Mouse (Mus musculus) neural tube, embryonic 14.5 days (tissue): ENCODE results near the gene Mtrf1l. TPM values are rescaled to one million over a fixed set of nuclear protein-coding genes. Genes with fewer than 3 reads are reported as not detected.

Experiments used
- ATAC-seq: fragments of 200-750 bp; cut with Nextera tagmentation; 2 replicates; pipeline ENCODE4 v1.8.0; 2017; ENCODE audit warnings: low read depth, mild to moderate bottlenecking, moderate TSS enrichment, moderate library complexity
- H3K27ac ChIP-seq: fragments of 300-500 bp; sonication (generic); 2 replicates; pipeline ENCODE4 v1.5.1; 2014; ENCODE audit warnings: low read depth, mild to moderate bottlenecking, control low read depth, low read length, moderate library complexity, mixed read lengths
- H3K27me3 ChIP-seq: fragments of 300-500 bp; sonication (generic); 2 replicates; pipeline ENCODE4 v1.6.1; 2014; ENCODE audit warnings: low read length; ENCODE audit not compliant: control insufficient read depth, insufficient read depth
- H3K36me3 ChIP-seq: fragments of 300-500 bp; sonication (generic); 2 replicates; pipeline ENCODE4 v1.6.1; 2014; ENCODE audit warnings: low read length, mixed read lengths; ENCODE audit not compliant: control insufficient read depth, insufficient read depth
- H3K4me1 ChIP-seq: fragments of 300-500 bp; sonication (generic); 2 replicates; pipeline ENCODE4 v1.6.1; 2014; ENCODE audit warnings: low read length; ENCODE audit not compliant: control insufficient read depth, insufficient read depth
- H3K4me2 ChIP-seq: fragments of 300-500 bp; sonication (generic); 2 replicates; pipeline ENCODE4 v1.6.1; 2014; ENCODE audit warnings: mild to moderate bottlenecking, low read depth, low read length, control low read depth
- H3K4me3 ChIP-seq: fragments of 300-500 bp; sonication (generic); 2 replicates; pipeline ENCODE4 v1.5.1; 2014; ENCODE audit warnings: low read depth, low read length, control low read depth, mixed read lengths
- H3K9ac ChIP-seq: fragments of 300-500 bp; sonication (generic); replicated peaks from 2 replicates; pipeline ENCODE4 v1.6.1; 2014; ENCODE audit warnings: low read depth, mild to moderate bottlenecking, control low read depth, low read length, mixed read lengths
- H3K9me3 ChIP-seq: fragments of 300-500 bp; sonication (generic); 2 replicates; pipeline ENCODE4 v1.6.1; 2016; ENCODE audit warnings: low read length; ENCODE audit not compliant: control insufficient read depth
- WGBS: fragments of 180-500 bp; shearing (Covaris S2); extraction: QIAGEN DNeasy Blood & Tissue Kit; methylation state at CpG from one replicate; pipeline ENCODE4 v1.1.7; 2014; 5-methylcytosine and 5-hydroxymethylcytosine counted together
- polyA plus RNA-seq: library from polyadenylated mRNA; unstranded; fragments of >200 nt; fragmentation: Nextera tagmentation; extraction: Ambion mirVana; gene quantifications from 2 replicates; pipeline ENCODE4 v1.2.1, GENCODE M21; 2014

Mtrf1l gene
- polyA plus RNA-seq, 1 experiment from 2014 or later, result 13.1 TPM

DNA sequence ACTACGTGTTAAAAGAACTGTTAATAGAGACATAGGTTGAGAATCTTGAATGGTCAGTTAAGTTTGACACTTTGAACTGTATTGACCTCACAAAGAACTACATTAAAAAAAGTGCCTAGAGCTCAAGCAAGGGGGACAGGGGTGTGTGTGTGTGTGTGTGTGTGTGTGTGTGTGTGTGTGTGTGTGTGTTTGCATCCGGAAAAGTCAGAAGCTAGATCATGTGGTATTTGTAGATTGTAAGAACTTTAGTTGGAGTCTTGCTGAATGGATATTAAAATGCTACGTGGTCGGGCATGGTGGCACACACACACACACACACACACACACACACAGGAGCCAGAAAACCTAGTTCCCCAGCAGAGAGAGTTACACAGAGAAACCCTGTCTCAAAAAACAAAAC lies 16.7 kb downstream of the Mtrf1l start:
- H3K4me3 ChIP-seq, result no peak overlapping the region
- no peak overlapping the region for H3K4me2 ChIP-seq
- no peak overlapping the region for H3K9ac ChIP-seq
- ATAC-seq, result no peak
- WGBS, result 83% methylated on average over 4 of the region's 4 CpGs
- H3K27me3 ChIP-seq, result no peaks in the 10 kb centered on the region
- H3K36me3 ChIP-seq, result peaks cover 6% of the 10 kb centered on the region; the same call in 1 of the 2 replicates
- H3K4me1 ChIP-seq, result peaks cover 15% of the 10 kb centered on the region
- no peaks in the 10 kb centered on the region for H3K9me3 ChIP-seq
- H3K27ac ChIP-seq, result no peak overlapping the region

DNA sequence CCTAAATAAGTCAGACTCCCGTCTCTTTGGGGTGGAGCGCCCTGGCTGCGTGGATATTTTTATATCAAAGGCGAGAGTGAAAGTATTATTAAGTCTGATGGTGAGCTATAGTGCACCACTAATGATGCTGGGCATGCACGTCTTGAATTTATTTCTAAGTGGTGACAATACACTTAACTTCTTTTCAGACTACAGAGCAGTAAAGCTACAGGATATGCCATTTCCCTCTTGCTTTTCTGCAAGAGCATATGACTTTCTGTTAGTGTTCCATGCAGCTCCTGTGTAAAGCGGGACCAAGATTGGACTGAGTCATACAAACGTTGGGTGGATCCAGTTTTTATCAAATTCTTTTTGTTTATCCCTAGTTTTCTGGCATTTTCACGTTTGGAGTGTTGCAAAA lies 17.3 kb downstream of the Mtrf1l start:
- no peak for ATAC-seq
- H3K9me3 ChIP-seq, result no peaks in the 10 kb centered on the region
- 0 out of 2 replicates have a peak, but pooled peaks cover under 1% of the 10 kb centered on the region for H3K36me3 ChIP-seq
- peak overlapping the region; percentile 62 for H3K4me2 ChIP-seq
- peak overlapping the region; percentile 46 for H3K9ac ChIP-seq
- no peaks in the 10 kb centered on the region for H3K27me3 ChIP-seq
- H3K27ac ChIP-seq, result peak overlapping the region; percentile 85; the same call in 1 of the 2 replicates
- H3K4me3 ChIP-seq, result peak overlapping the region; percentile 50
- WGBS, result 22% methylated on average over 8 of the region's 8 CpGs
- peaks cover 15% of the 10 kb centered on the region for H3K4me1 ChIP-seq

DNA sequence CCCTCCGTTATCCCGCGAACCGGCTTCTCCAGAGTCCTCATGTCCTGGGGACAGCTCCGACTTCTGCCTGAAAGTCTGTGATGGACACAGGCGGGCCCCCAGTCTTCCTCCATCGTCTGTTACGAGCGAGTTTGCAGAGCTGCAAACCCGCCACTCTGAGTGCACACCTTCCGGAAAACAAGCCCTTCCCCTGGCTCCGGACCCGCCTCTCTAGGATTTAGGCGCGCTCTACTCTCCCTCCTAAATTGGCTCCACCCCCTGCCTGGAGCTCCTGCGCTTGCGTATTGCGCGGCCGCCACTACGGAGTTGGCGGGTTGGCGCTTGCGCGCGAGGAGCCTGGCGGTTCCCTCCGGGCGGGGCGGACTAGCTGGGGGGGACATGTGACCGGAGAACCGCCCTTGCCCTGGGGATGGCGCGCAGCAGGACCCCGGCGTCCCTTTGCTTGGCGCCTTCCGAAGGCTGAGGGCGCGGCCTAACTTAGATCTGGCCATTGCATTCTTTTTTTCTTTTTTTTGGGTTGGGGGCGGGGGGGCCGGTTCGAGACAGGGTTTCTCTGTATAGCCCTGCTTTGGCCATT lies 17.9 kb downstream of the Mtrf1l start:
- peak; percentile 95 for ATAC-seq
- H3K4me1 ChIP-seq, result peaks cover 15% of the 10 kb centered on the region
- H3K36me3 ChIP-seq, result 0 out of 2 replicates have a peak, but pooled peaks cover 3% of the 10 kb centered on the region
- H3K4me2 ChIP-seq, result peak overlapping the region; percentile 62
- WGBS, result under 1% methylated on average over 43 of the region's 43 CpGs
- H3K9ac ChIP-seq, result peak overlapping the region; percentile 46
- peak overlapping the region; percentile 50 for H3K4me3 ChIP-seq
- no peaks in the 10 kb centered on the region for H3K9me3 ChIP-seq
- no peaks in the 10 kb centered on the region for H3K27me3 ChIP-seq
- H3K27ac ChIP-seq, result peak overlapping the region; percentile 85

GRCm38 (mm10) chr10:5805243-5805730 lies 18.4 kb downstream of the Mtrf1l start, which contains the start of gene Fbxo5:
Fbxo5 (minus strand) TSS chr10:5805600.
- peak; percentile 98 for ATAC-seq
- WGBS, result under 1% methylated on average over 42 of the region's 42 CpGs
- Histone ChIP-seq H3K4me2 (peak within 1 kb of the TSS; percentile 96), H3K9me3 (no peaks in the 10 kb centered on the region), H3K27me3 (no peaks in the 10 kb centered on the region), H3K9ac (peak within 1 kb of the TSS; percentile 46), H3K27ac (peak within 1 kb of the TSS; percentile 85), H3K4me1 (peaks cover 15% of the 10 kb centered on the region), H3K4me3 (peak within 1 kb of the TSS; percentile 50), H3K36me3 (0 out of 2 replicates have a peak, but pooled peaks cover 3% of the 10 kb centered on the region)

DNA sequence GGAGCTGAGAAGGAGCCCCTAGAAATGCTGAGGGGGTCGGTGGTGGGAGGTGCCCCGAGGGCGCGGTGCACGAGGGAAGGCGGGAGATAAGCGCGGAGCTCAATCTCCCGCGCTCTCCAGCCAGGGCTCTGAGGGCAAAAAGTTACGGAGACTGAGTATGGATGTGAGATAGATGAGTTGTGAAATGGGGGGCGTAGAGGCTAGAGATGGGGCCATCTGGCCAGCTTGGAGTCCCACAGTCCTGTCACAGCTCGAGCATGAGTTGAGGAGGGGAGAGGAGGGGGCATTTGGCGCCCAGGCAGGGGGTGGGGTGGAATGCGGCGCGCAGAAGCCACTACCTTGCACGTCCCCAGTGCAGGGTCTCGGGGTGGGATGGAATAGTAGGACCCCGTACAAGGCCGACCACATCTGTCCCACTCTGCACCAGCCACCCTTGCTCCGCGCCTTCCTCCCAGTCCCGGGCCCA lies 19.0 kb downstream of the Mtrf1l start:
- no peaks in the 10 kb centered on the region for H3K9me3 ChIP-seq
- 0 out of 2 replicates have a peak, but pooled peaks cover 7% of the 10 kb centered on the region for H3K36me3 ChIP-seq
- H3K4me2 ChIP-seq, result peak overlapping the region; percentile 96
- H3K4me1 ChIP-seq, result peaks cover 15% of the 10 kb centered on the region
- no peaks in the 10 kb centered on the region for H3K27me3 ChIP-seq
- peak overlapping the region; percentile 50 for H3K4me3 ChIP-seq
- H3K9ac ChIP-seq, result peak overlapping the region; percentile 32; the same call in 1 of the 2 replicates
- H3K27ac ChIP-seq, result no peak overlapping the region
- WGBS, result under 1% methylated on average over 24 of the region's 24 CpGs
- ATAC-seq, result peak; percentile 42

DNA sequence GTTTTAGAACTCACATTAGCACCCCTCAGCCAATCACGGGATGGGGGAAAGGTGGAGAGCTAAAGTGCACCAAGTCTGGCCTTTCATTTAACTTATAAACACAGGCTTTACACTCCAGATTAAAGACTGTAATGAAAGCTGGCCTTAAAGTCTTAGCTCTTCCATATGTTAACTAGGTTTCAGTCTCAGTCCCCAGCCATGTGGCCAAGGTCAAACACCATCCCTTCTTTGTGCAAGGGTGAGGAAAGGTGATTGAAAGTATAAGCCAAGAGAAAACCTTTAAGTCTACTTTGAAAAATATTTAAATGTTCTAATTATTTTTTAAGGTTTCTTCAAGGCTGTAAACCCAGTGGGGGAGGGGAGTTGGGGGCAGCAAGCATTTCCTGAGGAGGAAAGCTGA lies 20.0 kb downstream of the Mtrf1l start:
- Histone ChIP-seq H3K9ac (0 out of 2 replicates have a peak overlapping the region, but pooled peaks have one; percentile 7), H3K4me2 (peak overlapping the region; percentile 33; the same call in 1 of the 2 replicates)
- 13% methylated on average over 1 of the region's 1 CpGs for WGBS

DNA sequence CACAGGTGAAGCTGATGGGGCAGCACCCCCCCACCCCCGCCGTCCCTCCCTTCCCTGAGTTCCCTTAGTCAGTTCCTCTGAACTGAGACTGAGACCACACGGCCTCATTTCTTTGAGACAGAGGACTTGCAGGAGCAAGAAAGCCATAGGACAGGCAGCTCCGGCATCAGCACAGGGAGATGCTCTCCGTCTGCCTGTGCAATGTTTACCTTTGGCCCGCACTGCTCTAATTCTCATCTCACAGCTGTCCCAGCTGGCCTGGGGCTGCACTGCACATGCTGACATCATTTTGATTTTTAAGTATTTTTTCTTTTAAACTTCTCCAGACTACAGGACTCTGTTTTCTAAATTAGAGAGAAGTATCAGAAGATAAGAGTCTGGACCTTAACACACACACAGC lies 20.8 kb downstream of the Mtrf1l start:
- Histone ChIP-seq H3K27ac (no peak overlapping the region), H3K4me3 (no peak overlapping the region), H3K27me3 (no peaks in the 10 kb centered on the region), H3K9ac (0 out of 2 replicates have a peak overlapping the region, but pooled peaks have one; percentile 16), H3K9me3 (no peaks in the 10 kb centered on the region), H3K4me1 (peaks cover 15% of the 10 kb centered on the region), H3K4me2 (peak overlapping the region; percentile 20; the same call in 1 of the 2 replicates), H3K36me3 (0 out of 2 replicates have a peak, but pooled peaks cover 8% of the 10 kb centered on the region)
- WGBS, result 43% methylated on average over 6 of the region's 6 CpGs
- ATAC-seq, result no peak

More for the DNA sequence above, 20.0 kb downstream of the Mtrf1l start:
- no peaks in the 10 kb centered on the region for H3K9me3 ChIP-seq
- no peaks in the 10 kb centered on the region for H3K27me3 ChIP-seq
- peak overlapping the region; percentile 9; the same call in 1 of the 2 replicates for H3K4me3 ChIP-seq
- no peak for ATAC-seq
- 0 out of 2 replicates have a peak, but pooled peaks cover 8% of the 10 kb centered on the region for H3K36me3 ChIP-seq
- peaks cover 15% of the 10 kb centered on the region for H3K4me1 ChIP-seq
- H3K27ac ChIP-seq, result no peak overlapping the region

DNA sequence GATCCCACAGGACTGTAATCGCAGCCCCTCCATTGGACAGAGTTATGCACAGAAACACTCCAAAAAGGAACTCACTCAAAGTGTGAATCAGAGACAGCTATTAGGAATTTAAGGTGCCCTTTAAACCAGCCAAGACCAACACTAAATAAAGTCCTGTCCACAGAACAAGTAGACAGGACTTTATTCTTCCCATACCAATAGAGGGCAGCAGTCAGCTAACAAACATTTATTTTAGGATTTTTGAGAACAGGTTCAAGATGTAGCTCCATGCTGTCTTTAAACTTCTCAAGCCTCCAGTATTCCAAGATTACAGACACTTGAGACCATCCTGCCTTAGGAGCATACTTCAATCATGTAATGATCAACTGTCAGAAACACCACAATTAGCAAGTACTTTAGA lies 23.2 kb downstream of the Mtrf1l start:
- no peaks in the 10 kb centered on the region for H3K27me3 ChIP-seq
- no peak overlapping the region for H3K27ac ChIP-seq
- no peak overlapping the region for H3K9ac ChIP-seq
- 89% methylated on average over 1 of the region's 1 CpGs for WGBS
- peaks cover 15% of the 10 kb centered on the region for H3K4me1 ChIP-seq
- no peak for ATAC-seq
- no peak overlapping the region for H3K4me3 ChIP-seq
- H3K9me3 ChIP-seq, result no peaks in the 10 kb centered on the region
- no peak overlapping the region for H3K4me2 ChIP-seq
- H3K36me3 ChIP-seq, result 0 out of 2 replicates have a peak, but pooled peaks cover 8% of the 10 kb centered on the region

- H3K4me2 ChIP-seq, result no peak overlapping the region
- 0 out of 2 replicates have a peak, but pooled peaks cover 8% of the 10 kb centered on the region for H3K36me3 ChIP-seq
- H3K4me3 ChIP-seq, result no peak overlapping the region
- no peaks in the 10 kb centered on the region for H3K4me1 ChIP-seq
- no peaks in the 10 kb centered on the region for H3K9me3 ChIP-seq
- no peak for ATAC-seq
- H3K27ac ChIP-seq, result no peak overlapping the region
- no peaks in the 10 kb centered on the region for H3K27me3 ChIP-seq
- 82% methylated on average over 4 of the region's 4 CpGs for WGBS
- H3K9ac ChIP-seq, result no peak overlapping the region
Measured at GRCm38 (mm10) chr10:5798069-5798468, 25.6 kb downstream of the Mtrf1l start.
